Mouse (Mus musculus) kidney, embryonic 16.5 days (tissue): ENCODE measurements around the gene Pfkfb3. TPM values are rescaled to one million over a fixed set of nuclear protein-coding genes. Genes with fewer than 3 reads are reported as not detected.

ENCODE experiments used
- ATAC-seq: fragments of 200-750 bp; cut with Nextera tagmentation; 2 replicates; pipeline ENCODE4 v1.8.0; 2017; ENCODE audit warnings: moderate TSS enrichment; ENCODE audit not compliant: low FRiP score, low TSS enrichment
- H3K27ac ChIP-seq: fragments of 300-500 bp; sonication (generic); 2 replicates; pipeline ENCODE4 v1.5.1; 2014; ENCODE audit warnings: low read length
- H3K27me3 ChIP-seq: fragments of 300-500 bp; sonication (generic); 2 replicates; pipeline ENCODE4 v1.6.1; 2014; ENCODE audit warnings: low read length, control low read depth, mixed read lengths; ENCODE audit not compliant: insufficient read depth
- H3K36me3 ChIP-seq: fragments of 300-500 bp; sonication (generic); 2 replicates; pipeline ENCODE4 v1.6.1; 2014; ENCODE audit warnings: low read length, control low read depth, mixed read lengths; ENCODE audit not compliant: insufficient read depth
- H3K4me1 ChIP-seq: fragments of 300-500 bp; sonication (generic); 2 replicates; pipeline ENCODE4 v1.6.1; 2014; ENCODE audit warnings: low read length, control low read depth, mixed read lengths; ENCODE audit not compliant: insufficient read depth
- H3K4me2 ChIP-seq: fragments of 300-500 bp; sonication (generic); replicated peaks from 2 replicates; pipeline ENCODE4 v1.6.1; 2014; ENCODE audit warnings: low read depth, low read length
- H3K4me3 ChIP-seq: fragments of 300-500 bp; sonication (generic); 2 replicates; pipeline ENCODE4 v1.5.1; 2014; ENCODE audit warnings: mild to moderate bottlenecking, low read length
- H3K9ac ChIP-seq: fragments of 300-500 bp; sonication (generic); replicated peaks from 2 replicates; pipeline ENCODE4 v1.6.1; 2014; ENCODE audit warnings: low read length
- H3K9me3 ChIP-seq: fragments of 300-500 bp; sonication (generic); 2 replicates; pipeline ENCODE4 v1.6.1; 2016; ENCODE audit warnings: low read length, control low read depth
- WGBS: fragments of 180-500 bp; shearing (Covaris S2); extraction: QIAGEN DNeasy Blood & Tissue Kit; methylation state at CpG from one replicate; pipeline ENCODE4 v1.1.7; 2014; 5-methylcytosine and 5-hydroxymethylcytosine counted together
- polyA plus RNA-seq: library from polyadenylated mRNA; unstranded; fragments of >200 nt; fragmentation: Nextera tagmentation; extraction: Ambion mirVana; gene quantifications from 2 replicates; pipeline ENCODE4 v1.2.1, GENCODE M21; 2015

The Pfkfb3 gene
- polyA plus RNA-seq, 1 experiment from 2014 or later = 11.9 TPM

DNA sequence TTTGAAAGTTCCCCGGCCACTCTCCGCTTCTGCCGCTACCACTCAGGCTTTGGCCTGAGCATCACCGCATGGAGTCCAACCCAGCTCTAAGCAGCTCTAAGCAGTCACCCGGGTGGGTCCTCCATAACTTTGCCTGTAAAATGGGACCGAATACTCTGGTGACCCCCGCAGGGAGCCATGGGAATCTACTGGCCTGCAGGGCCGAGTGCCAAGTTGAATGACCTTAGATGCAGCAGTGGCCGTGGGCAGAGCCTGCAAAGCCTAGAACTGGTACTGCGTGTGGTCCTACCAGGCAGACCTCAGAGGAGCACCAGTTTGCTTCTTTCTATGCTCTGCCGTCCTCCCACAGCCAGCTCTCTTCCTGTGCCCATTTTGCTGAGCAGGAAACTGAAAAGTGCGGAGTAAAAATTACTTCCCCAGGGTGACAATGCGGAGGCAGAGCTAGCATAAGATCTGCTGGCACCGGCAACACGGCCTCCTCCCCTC is 868 bp downstream of the Pfkfb3 start:
- no peak overlapping the region for H3K27ac ChIP-seq
- peak; percentile 49 for ATAC-seq
- H3K4me2 ChIP-seq = peak overlapping the region; percentile 99
- H3K4me1 ChIP-seq = peaks cover 13% of the 10 kb centered on the region
- no peaks in the 10 kb centered on the region for H3K36me3 ChIP-seq
- no peaks in the 10 kb centered on the region for H3K9me3 ChIP-seq
- WGBS = 4% methylated on average over 15 of the region's 15 CpGs
- peak overlapping the region; percentile 64 for H3K4me3 ChIP-seq
- peak overlapping the region; percentile 65 for H3K9ac ChIP-seq
- 0 out of 2 replicates have a peak, but pooled peaks cover 2% of the 10 kb centered on the region for H3K27me3 ChIP-seq

DNA sequence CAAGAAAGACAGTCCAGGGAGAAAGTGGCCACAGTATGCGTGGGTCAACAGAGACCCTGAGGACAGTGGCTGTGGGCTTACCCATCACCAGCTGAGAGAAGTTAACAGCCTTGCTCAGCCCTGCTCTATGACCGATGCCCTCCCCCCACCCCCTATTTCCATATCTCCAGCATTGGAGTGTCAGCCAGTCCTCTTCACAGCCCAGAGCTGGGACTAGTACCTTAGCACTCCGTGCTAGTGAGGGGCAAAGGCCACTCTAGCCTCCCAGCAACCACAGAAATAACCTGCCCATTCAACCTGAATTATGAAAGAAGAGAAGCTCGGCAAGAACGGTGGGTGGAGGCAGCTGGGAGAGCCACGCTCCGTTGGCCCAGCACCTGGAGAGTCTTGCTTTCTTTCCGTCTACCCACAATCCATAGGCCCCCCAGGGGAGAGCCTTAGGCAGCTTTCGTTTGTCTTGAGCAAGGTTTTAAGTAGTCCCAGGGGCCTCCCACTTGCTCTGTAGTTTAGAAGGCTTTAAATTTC is 1.5 kb downstream of the Pfkfb3 start:
- Histone ChIP-seq H3K9me3 (no peaks in the 10 kb centered on the region), H3K27me3 (0 out of 2 replicates have a peak, but pooled peaks cover 2% of the 10 kb centered on the region), H3K9ac (peak overlapping the region; percentile 30; the same call in 1 of the 2 replicates), H3K4me1 (peaks cover 13% of the 10 kb centered on the region), H3K36me3 (no peaks in the 10 kb centered on the region), H3K4me3 (peak overlapping the region; percentile 64), H3K4me2 (peak overlapping the region; percentile 99), H3K27ac (0 out of 2 replicates have a peak overlapping the region, but pooled peaks have one; percentile 8)
- peak; percentile 79 for ATAC-seq
- 6% methylated on average over 9 of the region's 9 CpGs for WGBS

DNA sequence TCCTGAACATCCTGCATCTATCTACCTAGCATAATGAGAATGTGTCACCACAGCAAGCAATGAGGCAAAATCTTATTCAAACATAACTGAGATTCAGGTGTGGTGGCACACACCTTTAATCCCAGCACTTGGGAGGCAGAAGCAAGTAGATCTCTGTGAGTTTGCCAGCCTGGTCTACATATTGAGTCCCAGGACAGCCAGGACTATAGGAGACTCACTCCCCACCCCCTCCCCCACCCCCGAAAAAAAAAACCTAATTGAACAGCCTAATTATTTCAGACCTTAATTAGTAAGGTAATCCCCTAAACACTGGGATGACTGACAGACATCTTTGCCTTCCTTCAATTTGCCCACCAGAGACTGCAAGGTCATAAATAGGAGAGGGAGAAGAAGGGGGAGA is 2.2 kb downstream of the Pfkfb3 start:
- H3K4me2 ChIP-seq = no peak overlapping the region
- H3K9me3 ChIP-seq = no peaks in the 10 kb centered on the region
- peaks cover 13% of the 10 kb centered on the region for H3K4me1 ChIP-seq
- no peaks in the 10 kb centered on the region for H3K36me3 ChIP-seq
- WGBS = 15% methylated on average over 1 of the region's 1 CpGs
- no peak overlapping the region for H3K4me3 ChIP-seq
- H3K27ac ChIP-seq = no peak overlapping the region
- H3K9ac ChIP-seq = no peak overlapping the region
- ATAC-seq = no peak
- H3K27me3 ChIP-seq = 0 out of 2 replicates have a peak, but pooled peaks cover 2% of the 10 kb centered on the region

DNA sequence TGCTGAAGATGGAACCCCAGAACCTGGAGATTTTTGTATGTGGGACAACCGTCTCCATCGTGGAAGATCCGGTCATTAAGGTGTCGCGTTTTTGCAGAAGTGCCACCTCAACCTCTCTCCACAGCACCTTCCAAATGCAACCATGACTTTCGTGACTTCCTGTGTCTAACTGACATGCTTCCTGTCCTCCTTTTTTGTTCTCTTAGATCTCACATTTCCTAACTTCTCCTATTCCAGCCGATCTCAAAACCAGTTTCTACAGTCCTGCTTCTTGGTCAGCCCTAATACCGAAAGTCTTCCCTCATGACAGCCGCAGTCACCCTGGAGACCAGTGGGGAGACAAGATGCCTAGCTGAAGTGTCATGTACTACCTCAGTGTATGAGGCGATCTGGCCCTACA is 5.4 kb downstream of the Pfkfb3 start:
- no peak overlapping the region for H3K4me2 ChIP-seq
- no peaks in the 10 kb centered on the region for H3K9me3 ChIP-seq
- H3K27ac ChIP-seq = no peak overlapping the region
- no peak overlapping the region for H3K4me3 ChIP-seq
- WGBS = 88% methylated on average over 10 of the region's 10 CpGs
- H3K4me1 ChIP-seq = peaks cover 16% of the 10 kb centered on the region
- H3K9ac ChIP-seq = no peak overlapping the region
- no peaks in the 10 kb centered on the region for H3K27me3 ChIP-seq
- ATAC-seq = no peak
- H3K36me3 ChIP-seq = no peaks in the 10 kb centered on the region

DNA sequence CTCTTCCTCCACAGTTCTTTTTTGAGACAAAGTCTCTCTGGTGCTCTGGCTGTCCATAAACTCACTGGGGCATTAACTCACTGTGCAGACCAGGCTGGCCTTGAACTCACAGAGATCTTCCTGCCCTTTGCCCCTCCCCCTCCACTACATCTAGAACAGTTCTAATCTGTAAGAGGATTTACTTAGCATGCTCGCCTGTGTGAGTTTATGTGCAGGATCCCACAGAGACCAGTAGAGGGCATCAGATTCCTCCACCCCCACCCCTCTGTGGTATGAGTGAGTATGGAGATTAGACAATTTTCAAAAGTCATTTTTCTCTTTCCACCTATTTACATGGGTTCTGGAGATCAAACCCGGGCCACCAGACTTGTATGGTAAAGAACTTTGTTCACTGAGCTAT is 6.3 kb downstream of the Pfkfb3 start:
- Histone ChIP-seq H3K4me1 (peaks cover 10% of the 10 kb centered on the region; the same call in 1 of the 2 replicates), H3K4me2 (no peak overlapping the region), H3K27me3 (no peaks in the 10 kb centered on the region), H3K4me3 (no peak overlapping the region), H3K9ac (no peak overlapping the region), H3K36me3 (no peaks in the 10 kb centered on the region), H3K9me3 (no peaks in the 10 kb centered on the region), H3K27ac (no peak overlapping the region)
- WGBS = 66% methylated on average over 2 of the region's 2 CpGs
- no peak for ATAC-seq

DNA sequence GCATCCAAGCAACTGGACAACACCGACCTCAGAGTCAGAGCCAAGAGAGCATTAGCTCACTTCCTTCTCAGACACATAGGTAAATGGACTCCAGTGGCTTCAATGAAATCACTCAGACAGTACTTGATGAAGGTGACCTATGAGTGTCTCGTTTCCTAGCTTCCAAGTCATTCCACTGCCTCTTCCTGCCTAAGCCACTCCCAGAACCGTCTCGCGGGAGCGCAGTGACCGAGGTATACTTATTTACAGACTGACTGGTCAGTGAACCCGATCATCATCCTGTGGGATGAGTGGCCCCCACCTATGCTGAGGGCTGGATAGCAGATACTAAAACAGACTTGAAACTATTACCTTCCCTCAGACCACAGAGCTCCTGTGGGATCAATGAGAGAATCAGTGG is 7.8 kb downstream of the Pfkfb3 start:
- Histone ChIP-seq H3K4me2 (no peak overlapping the region), H3K27ac (0 out of 2 replicates have a peak overlapping the region, but pooled peaks have one; percentile 15), H3K9me3 (no peaks in the 10 kb centered on the region), H3K4me1 (0 out of 2 replicates have a peak, but pooled peaks cover 4% of the 10 kb centered on the region), H3K27me3 (no peaks in the 10 kb centered on the region), H3K36me3 (no peaks in the 10 kb centered on the region), H3K9ac (no peak overlapping the region), H3K4me3 (no peak overlapping the region)
- ATAC-seq = peak; percentile 69
- 42% methylated on average over 8 of the region's 8 CpGs for WGBS

DNA sequence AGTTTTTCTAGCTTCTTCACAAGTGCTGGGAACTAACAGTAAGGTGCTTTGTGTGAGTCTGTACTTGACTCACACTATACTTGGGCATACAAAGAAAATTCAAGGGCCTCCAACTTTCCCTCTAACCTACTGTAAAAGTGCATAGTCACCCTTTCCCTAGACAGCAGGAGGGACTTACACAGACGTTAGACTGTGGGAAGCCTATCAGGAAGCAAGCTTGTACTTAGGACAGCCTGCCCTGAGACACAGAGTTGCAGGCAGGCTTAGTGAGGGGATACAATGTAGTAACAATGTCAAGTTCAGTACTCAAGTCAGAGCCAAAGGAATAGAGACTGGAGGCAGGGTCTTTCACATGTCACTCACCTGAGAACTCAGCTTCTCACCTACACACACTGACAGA is 8.5 kb downstream of the Pfkfb3 start:
- no peaks in the 10 kb centered on the region for H3K27me3 ChIP-seq
- no peaks in the 10 kb centered on the region for H3K36me3 ChIP-seq
- no peak overlapping the region for H3K27ac ChIP-seq
- no peak overlapping the region for H3K4me3 ChIP-seq
- H3K9me3 ChIP-seq = no peaks in the 10 kb centered on the region
- no peak overlapping the region for H3K4me2 ChIP-seq
- WGBS = 44% methylated on average over 1 of the region's 1 CpGs
- 0 out of 2 replicates have a peak, but pooled peaks cover 4% of the 10 kb centered on the region for H3K4me1 ChIP-seq
- no peak overlapping the region for H3K9ac ChIP-seq
- ATAC-seq = no peak

DNA sequence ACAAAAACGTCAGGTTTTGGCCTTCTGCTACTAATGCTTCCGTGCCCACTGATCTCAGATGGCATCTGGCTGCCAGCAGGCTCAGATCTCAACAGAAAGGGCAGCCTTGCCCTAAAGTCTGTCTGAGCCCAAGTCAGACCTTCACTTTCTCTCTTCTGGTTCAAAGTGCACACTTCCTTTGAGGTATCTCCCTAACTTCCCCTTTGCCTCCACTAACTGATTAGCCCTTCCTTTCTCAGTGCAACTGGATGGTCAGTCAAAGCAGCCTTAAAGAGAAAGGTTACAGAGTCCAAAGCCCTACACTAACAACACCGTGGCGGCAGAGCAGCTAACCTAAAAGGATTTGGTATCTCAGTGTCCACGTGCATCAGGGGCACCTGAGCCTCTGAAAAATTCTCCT is 9.5 kb downstream of the Pfkfb3 start:
- Histone ChIP-seq H3K4me2 (no peak overlapping the region), H3K4me3 (no peak overlapping the region), H3K9me3 (no peaks in the 10 kb centered on the region), H3K9ac (no peak overlapping the region), H3K36me3 (no peaks in the 10 kb centered on the region), H3K4me1 (0 out of 2 replicates have a peak, but pooled peaks cover 4% of the 10 kb centered on the region), H3K27me3 (no peaks in the 10 kb centered on the region), H3K27ac (no peak overlapping the region)
- WGBS = 77% methylated on average over 5 of the region's 5 CpGs
- ATAC-seq = no peak

DNA sequence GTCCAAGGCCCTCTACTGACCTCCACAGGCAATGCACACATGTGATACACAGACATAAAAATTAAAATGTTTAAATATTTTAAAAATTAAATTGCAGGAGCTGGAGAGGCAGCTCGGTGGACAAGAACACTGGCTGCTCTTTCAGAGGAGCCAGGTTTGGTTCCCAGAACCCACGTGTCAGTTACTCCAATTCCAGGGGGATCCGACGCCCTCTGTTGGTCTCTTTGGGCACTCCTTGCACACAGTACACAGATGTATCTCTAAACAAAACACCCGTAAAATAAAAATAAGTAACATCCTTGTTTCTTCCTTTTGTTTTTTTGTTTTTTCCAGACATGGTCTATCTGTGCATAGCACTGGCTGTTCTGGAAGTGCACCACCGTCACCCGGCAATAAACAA is 10.7 kb downstream of the Pfkfb3 start:
- H3K27me3 ChIP-seq = no peaks in the 10 kb centered on the region
- no peak overlapping the region for H3K4me2 ChIP-seq
- 0 out of 2 replicates have a peak, but pooled peaks cover 4% of the 10 kb centered on the region for H3K4me1 ChIP-seq
- H3K9ac ChIP-seq = no peak overlapping the region
- no peak overlapping the region for H3K4me3 ChIP-seq
- 76% methylated on average over 7 of the region's 7 CpGs for WGBS
- H3K9me3 ChIP-seq = no peaks in the 10 kb centered on the region
- ATAC-seq = no peak
- no peaks in the 10 kb centered on the region for H3K36me3 ChIP-seq
- H3K27ac ChIP-seq = no peak overlapping the region

DNA sequence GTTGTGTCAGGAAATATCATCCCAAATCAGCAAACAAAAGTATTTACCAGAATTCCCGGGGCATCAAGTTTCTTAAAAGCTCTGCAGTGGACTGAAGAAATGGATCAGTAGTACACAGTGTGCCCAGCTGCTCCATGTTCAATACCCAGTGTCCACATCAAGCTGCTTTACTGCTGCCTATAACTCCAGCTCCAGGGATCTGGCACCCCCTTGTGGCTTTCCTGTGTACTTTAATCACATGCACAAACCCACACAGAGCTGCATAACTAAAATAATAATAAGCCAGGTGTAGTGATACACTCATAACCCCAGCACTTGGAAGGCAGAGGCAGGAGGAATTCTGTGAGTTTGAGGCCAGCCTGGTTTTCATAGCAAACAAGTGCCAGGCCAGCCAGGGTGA is 11.2 kb downstream of the Pfkfb3 start:
- Histone ChIP-seq H3K4me3 (no peak overlapping the region), H3K36me3 (no peaks in the 10 kb centered on the region), H3K27me3 (no peaks in the 10 kb centered on the region), H3K9me3 (no peaks in the 10 kb centered on the region), H3K4me2 (no peak overlapping the region), H3K9ac (no peak overlapping the region), H3K4me1 (0 out of 2 replicates have a peak, but pooled peaks cover 4% of the 10 kb centered on the region), H3K27ac (no peak overlapping the region)
- WGBS = 93% methylated on average over 1 of the region's 1 CpGs
- ATAC-seq = no peak
